Mouse (Mus musculus): ENCODE measurements at regions not wholly inside any gene's neighbourhood (a gene's known extent, or its start where the extent isn't known, plus 50 kb on each side); places are given as distances from the start of the nearest gene placed in this dataset.

DNA sequence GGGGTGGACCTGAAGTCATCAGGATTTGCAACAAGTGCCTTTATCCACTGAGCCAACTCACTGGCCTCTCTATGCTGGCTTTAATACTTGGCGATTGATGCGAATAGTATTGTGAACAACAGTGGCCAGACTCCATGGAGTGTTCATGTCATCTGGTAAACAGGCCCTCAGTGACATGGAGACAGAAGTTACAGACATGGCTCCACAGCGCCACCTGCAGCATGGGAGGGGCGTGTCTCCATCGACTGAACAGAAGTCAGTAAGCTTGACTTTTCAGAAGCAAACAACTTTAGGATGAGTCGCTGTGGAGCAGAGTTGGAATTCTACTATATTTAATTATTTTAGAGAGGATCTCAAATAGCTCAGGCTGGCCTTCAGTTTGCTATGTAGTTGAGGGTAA is 74.0 kb upstream of the Foxk1 start:
- H3K36me3 ChIP-seq = no peaks in the 10 kb centered on the region
- 0 out of 2 replicates have a peak, but pooled peaks cover 2% of the 10 kb centered on the region for H3K27me3 ChIP-seq (replicated peaks)
- WGBS = 65% methylated on average over 6 of the region's 6 CpGs
- no peak for ATAC-seq (ENCODE audit: low FRiP score)
- H3K27ac ChIP-seq (replicated peaks) = no peak overlapping the region
- no peak overlapping the region for H3K9ac ChIP-seq (replicated peaks)
- H3K9me3 ChIP-seq (replicated peaks) = no peaks in the 10 kb centered on the region
- no peak overlapping the region for H3K4me3 ChIP-seq (replicated peaks)
- H3K4me1 ChIP-seq = no peaks in the 10 kb centered on the region; the same call in 1 of the 2 replicates
- no peak overlapping the region for H3K4me2 ChIP-seq

DNA sequence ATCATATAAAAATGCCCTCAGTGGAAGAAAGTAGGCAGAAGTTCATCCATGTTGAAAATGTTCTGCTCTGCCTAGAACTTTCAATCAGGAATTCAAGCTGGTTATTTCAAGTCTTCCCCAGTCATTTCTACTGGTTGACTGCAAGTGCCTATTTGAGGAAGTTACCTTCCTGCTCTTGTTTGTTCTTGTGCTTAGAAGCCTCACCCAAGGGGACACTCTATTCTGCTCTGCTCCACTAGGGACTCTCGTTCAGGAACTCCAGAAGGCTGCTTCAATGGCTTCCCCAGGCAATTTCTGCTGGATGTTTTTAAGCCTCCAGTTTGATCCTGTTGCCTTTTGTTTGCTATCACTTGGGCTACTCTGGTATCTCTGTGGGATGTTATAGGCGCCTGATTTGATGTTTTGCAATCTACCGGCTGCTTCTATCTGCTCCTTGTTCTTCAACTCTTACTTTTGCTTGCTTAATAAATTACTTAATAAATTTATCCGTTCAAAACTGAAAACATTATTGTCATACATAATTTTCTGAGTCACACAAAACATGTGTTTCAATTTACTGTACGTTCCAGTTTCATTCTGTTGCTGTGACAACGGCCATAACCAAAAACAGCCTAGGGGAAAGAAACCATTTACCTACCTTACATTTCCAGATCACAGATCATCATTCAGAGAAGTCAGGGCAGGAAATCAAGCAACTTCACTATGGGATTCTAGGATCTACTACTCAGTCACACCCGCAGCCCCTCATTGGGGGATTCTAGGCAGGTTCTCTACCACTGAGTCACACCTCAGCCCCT is 71.4 kb upstream of the Foxk1 start:
- no peaks in the 10 kb centered on the region; the same call in 1 of the 2 replicates for H3K4me1 ChIP-seq
- 85% methylated on average over 7 of the region's 7 CpGs for WGBS
- H3K4me2 ChIP-seq = no peak overlapping the region
- no peak overlapping the region for H3K27ac ChIP-seq (replicated peaks)
- no peaks in the 10 kb centered on the region for H3K27me3 ChIP-seq (replicated peaks)
- ATAC-seq (ENCODE audit: low FRiP score) = no peak
- no peak overlapping the region for H3K9ac ChIP-seq (replicated peaks)
- H3K36me3 ChIP-seq = no peaks in the 10 kb centered on the region
- H3K4me3 ChIP-seq (replicated peaks) = no peak overlapping the region
- no peaks in the 10 kb centered on the region for H3K9me3 ChIP-seq (replicated peaks)

DNA sequence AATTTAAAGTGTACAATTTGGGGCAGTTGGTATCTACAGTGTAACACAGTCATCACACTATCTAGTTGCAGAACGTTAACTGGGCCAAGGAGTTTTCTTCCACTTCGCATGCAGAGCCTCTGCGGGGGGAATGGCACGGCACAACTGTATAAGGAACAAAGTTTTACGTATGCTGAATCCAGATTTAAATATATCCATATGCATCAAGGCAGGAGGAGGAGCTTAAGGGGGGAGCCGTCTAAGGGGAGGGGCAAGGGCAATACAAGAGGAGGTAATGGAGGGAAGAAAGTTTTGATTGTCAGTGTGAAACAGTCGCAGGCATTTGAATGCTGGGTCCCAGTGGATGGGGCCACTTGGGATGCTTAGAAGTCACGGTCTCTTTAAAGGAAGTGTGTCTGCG is 68.6 kb upstream of the Foxk1 start:
- Histone ChIP-seq H3K36me3 (no peaks in the 10 kb centered on the region), H3K9me3 (replicated peaks) (no peaks in the 10 kb centered on the region), H3K27ac (replicated peaks) (no peak overlapping the region), H3K27me3 (replicated peaks) (no peaks in the 10 kb centered on the region), H3K4me2 (no peak overlapping the region), H3K9ac (replicated peaks) (no peak overlapping the region), H3K4me1 (no peaks in the 10 kb centered on the region; the same call in 1 of the 2 replicates), H3K4me3 (replicated peaks) (no peak overlapping the region)
- no peak for ATAC-seq (ENCODE audit: low FRiP score)
- 53% methylated on average over 9 of the region's 9 CpGs for WGBS

DNA sequence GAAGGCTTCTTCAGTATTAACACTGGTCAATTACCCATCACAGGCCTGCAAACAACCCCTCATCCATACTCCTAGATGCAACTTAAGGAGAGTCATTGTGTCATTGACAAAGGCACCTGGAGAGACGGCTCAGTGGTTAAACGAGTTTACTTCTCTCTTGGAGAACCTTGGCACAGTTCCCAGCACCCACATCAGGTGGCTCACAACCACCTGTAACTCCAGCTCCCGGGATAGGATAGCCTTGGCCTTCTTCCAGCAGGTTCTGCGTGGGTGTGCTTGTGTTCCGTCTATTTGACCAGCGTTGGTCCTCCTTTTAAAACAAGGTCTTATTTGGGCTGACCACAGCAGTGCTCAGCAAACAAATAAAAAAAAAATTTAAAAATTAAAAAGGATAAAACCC is 63.9 kb upstream of the Foxk1 start:
- no peak overlapping the region for H3K27ac ChIP-seq (replicated peaks)
- no peak overlapping the region for H3K4me2 ChIP-seq
- H3K9ac ChIP-seq (replicated peaks) = no peak overlapping the region
- H3K4me3 ChIP-seq (replicated peaks) = no peak overlapping the region
- no peak for ATAC-seq (ENCODE audit: low FRiP score)
- 81% methylated on average over 6 of the region's 6 CpGs for WGBS
- no peaks in the 10 kb centered on the region for H3K36me3 ChIP-seq
- H3K27me3 ChIP-seq (replicated peaks) = no peaks in the 10 kb centered on the region
- H3K9me3 ChIP-seq (replicated peaks) = no peaks in the 10 kb centered on the region
- 0 out of 2 replicates have a peak, but pooled peaks cover 3% of the 10 kb centered on the region for H3K4me1 ChIP-seq

DNA sequence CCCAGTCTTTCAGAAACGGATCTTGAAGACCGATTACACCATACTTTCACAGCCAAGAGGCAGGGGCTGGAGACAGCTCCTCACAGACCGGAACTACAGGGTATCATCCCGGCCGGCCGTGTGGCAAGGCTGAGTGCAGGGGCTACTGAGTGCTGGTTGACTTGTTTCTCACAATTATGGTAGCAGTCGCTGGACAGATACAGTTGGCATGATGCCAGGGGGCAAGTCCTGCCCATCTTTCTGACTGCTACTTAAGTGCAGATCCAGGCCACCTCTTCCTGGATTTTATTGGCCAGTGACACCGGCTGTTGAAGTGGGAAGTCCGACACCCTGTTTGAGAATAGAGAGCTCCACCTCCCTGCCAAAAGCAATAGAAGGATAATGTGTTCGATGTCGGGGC is 63.2 kb upstream of the Foxk1 start:
- no peaks in the 10 kb centered on the region for H3K36me3 ChIP-seq
- H3K4me2 ChIP-seq = no peak overlapping the region
- 0 out of 2 replicates have a peak, but pooled peaks cover 3% of the 10 kb centered on the region for H3K4me1 ChIP-seq
- no peaks in the 10 kb centered on the region for H3K9me3 ChIP-seq (replicated peaks)
- H3K27ac ChIP-seq (replicated peaks) = no peak overlapping the region
- H3K27me3 ChIP-seq (replicated peaks) = no peaks in the 10 kb centered on the region
- no peak overlapping the region for H3K4me3 ChIP-seq (replicated peaks)
- 74% methylated on average over 11 of the region's 11 CpGs for WGBS
- no peak overlapping the region for H3K9ac ChIP-seq (replicated peaks)
- ATAC-seq (ENCODE audit: low FRiP score) = no peak

DNA sequence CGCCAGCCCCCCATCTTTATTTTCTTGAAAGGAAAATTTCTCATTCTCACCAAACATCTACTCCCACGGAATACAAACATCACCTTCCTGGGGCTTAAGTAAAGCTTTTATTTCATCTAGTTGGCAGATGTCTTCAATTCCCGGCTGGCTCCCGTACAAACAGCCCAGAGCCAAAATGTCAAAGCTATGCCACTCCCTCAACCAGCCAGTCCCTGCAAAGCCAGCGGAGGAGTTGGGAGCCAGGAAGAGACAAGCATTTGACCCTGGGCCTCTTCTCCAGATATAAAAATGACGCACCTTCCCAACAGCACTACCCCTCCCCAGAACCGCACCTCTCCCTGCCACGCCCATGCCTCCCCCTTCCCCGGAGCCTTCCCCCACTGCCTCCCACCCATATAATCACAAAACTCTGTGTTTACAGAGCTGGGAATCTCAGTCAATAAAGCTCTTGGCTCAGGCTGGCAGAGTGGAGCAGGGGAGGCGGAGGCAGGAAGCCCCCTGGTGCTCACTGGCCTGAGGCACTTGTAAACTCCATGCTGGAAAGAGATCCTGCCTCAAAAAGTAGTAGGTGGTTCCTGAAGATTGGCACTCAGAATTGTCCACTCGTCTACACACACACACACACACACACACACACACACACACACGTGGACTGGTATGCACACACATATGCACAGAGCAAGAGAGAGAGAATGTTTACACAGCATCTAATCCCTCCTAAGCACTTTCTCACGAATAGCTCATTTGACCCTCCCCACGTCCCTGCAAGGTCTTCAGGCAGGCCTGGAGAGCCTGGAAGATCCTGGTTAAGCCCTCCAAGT is 60.9 kb upstream of the Foxk1 start:
- ATAC-seq (ENCODE audit: low FRiP score) = no peak

DNA sequence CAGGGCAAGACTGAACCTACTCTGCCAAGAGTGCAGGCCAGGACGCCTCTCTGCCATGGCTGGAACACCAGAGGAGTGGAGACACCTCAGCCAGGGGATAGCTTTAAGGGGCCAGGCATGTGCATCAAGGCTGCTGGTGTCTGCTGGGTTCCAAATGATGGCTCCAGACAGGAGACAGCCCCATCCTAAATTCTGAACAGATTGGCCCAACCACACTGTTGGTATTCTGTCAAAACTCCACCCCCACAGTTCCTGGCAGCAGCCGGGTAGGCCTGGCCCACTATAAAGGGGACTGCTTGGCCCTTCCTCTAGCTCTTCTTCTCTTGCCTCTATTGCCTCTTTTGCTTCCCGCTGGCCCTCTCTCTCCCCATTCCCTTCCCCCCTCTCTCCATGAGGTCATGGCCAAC is 60.3 kb upstream of the Foxk1 start:
- Histone ChIP-seq H3K9me3 (replicated peaks) (no peaks in the 10 kb centered on the region), H3K27me3 (replicated peaks) (no peaks in the 10 kb centered on the region), H3K36me3 (no peaks in the 10 kb centered on the region), H3K4me3 (replicated peaks) (no peak overlapping the region), H3K4me2 (no peak overlapping the region), H3K4me1 (0 out of 2 replicates have a peak, but pooled peaks cover 3% of the 10 kb centered on the region), H3K27ac (replicated peaks) (no peak overlapping the region), H3K9ac (replicated peaks) (no peak overlapping the region)
- WGBS = 73% methylated on average over 3 of the region's 3 CpGs
- ATAC-seq (ENCODE audit: low FRiP score) = no peak

More for the DNA sequence above, 60.9 kb upstream of the Foxk1 start:
- Histone ChIP-seq H3K9me3 (replicated peaks) (no peaks in the 10 kb centered on the region), H3K4me2 (no peak overlapping the region), H3K9ac (replicated peaks) (no peak overlapping the region), H3K27ac (replicated peaks) (no peak overlapping the region), H3K36me3 (no peaks in the 10 kb centered on the region), H3K4me1 (0 out of 2 replicates have a peak, but pooled peaks cover 3% of the 10 kb centered on the region), H3K4me3 (replicated peaks) (no peak overlapping the region), H3K27me3 (replicated peaks) (no peaks in the 10 kb centered on the region)
- WGBS = 67% methylated on average over 13 of the region's 14 CpGs

DNA sequence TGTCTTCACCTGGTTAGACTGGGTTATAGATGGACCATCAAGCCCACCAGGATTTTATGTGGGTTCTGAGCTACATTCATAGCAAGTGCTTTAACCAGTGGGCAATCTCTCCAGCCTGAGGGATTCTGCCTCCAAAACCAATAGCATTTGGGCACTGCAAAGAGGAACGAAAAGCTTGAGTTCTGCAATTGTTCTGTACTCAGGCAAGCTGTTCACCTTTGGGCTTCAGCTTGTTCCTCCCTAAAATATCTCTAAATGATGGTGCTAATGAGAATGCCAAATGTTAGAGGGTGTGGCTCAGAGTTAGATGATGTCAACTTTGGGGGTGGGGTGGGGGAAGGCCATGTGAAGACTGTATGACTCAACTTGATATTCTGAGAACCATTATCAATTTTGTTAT is 54.8 kb upstream of the Foxk1 start:
- no peaks in the 10 kb centered on the region for H3K36me3 ChIP-seq
- 0 out of 2 replicates have a peak, but pooled peaks cover 7% of the 10 kb centered on the region for H3K9me3 ChIP-seq (replicated peaks)
- no peak for ATAC-seq (ENCODE audit: low FRiP score)
- H3K4me3 ChIP-seq (replicated peaks) = no peak overlapping the region
- no peak overlapping the region for H3K27ac ChIP-seq (replicated peaks)
- H3K9ac ChIP-seq (replicated peaks) = no peak overlapping the region
- no peaks in the 10 kb centered on the region for H3K4me1 ChIP-seq
- H3K4me2 ChIP-seq = no peak overlapping the region
- 86% methylated on average over 1 of the region's 1 CpGs for WGBS
- no peaks in the 10 kb centered on the region for H3K27me3 ChIP-seq (replicated peaks)

DNA sequence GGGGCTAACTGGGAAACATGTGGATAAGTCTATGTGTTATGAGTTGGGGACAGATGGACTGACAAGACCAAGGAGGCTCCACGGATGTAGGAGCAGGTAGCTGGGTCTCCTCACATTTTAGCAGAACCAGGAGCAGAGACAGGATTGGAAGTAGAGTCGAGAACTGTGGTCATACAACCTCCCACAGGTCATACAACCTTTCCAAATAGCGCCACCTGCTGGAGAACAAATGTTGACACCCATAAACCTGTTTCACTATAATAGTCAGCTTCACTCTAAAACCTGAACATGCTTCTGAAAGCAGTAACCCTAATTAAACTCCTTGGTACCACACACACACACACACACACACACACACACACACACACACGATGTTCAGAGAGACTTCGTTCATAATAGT is 50.7 kb upstream of the Foxk1 start:
- Histone ChIP-seq H3K4me3 (replicated peaks) (no peak overlapping the region), H3K36me3 (no peaks in the 10 kb centered on the region), H3K27ac (replicated peaks) (no peak overlapping the region), H3K9ac (replicated peaks) (no peak overlapping the region), H3K4me2 (no peak overlapping the region), H3K4me1 (no peaks in the 10 kb centered on the region), H3K27me3 (replicated peaks) (no peaks in the 10 kb centered on the region), H3K9me3 (replicated peaks) (0 out of 2 replicates have a peak, but pooled peaks cover 7% of the 10 kb centered on the region)
- WGBS = 56% methylated on average over 5 of the region's 5 CpGs
- no peak for ATAC-seq (ENCODE audit: low FRiP score)

Data from neural tube, embryonic 15.5 days (tissue).